Mouse (Mus musculus) limb, embryonic 13.5 days (tissue): ENCODE data around the gene Kctd14. TPM values are rescaled to one million over a fixed set of nuclear protein-coding genes. Genes with fewer than 3 reads are reported as not detected.
A peak's percentile ranks its signal among the peaks of the same experiment; 100 is the strongest.

Experiments used
- ATAC-seq: fragments of 200-750 bp; cut with Nextera tagmentation; 2 replicates; pipeline ENCODE4 v1.8.0; 2017; ENCODE audit warnings: low read depth, moderate number of reproducible peaks, moderate TSS enrichment; ENCODE audit not compliant: low FRiP score
- H3K27ac ChIP-seq: fragments of 300-500 bp; sonication (generic); 2 replicates; pipeline ENCODE4 v1.5.1; 2015; ENCODE audit warnings: inconsistent platforms, mild to moderate bottlenecking, moderate library complexity
- H3K27me3 ChIP-seq: fragments of 300-500 bp; sonication (generic); 2 replicates; pipeline ENCODE4 v1.6.1; 2015; ENCODE audit warnings: mild to moderate bottlenecking, inconsistent platforms
- H3K36me3 ChIP-seq: fragments of 300-500 bp; sonication (generic); 2 replicates; pipeline ENCODE4 v1.6.1; 2015; ENCODE audit warnings: inconsistent platforms, mild to moderate bottlenecking, moderate library complexity
- H3K4me1 ChIP-seq: fragments of 300-500 bp; sonication (generic); 2 replicates; pipeline ENCODE4 v1.6.1; 2015; ENCODE audit warnings: inconsistent platforms
- H3K4me2 ChIP-seq: fragments of 300-500 bp; sonication (generic); replicated peaks from 2 replicates; pipeline ENCODE4 v1.6.1; 2015; ENCODE audit warnings: inconsistent platforms, mild to moderate bottlenecking, moderate library complexity
- H3K4me3 ChIP-seq: fragments of 300-500 bp; sonication (generic); 2 replicates; pipeline ENCODE4 v1.5.1; 2015; ENCODE audit warnings: moderate library complexity, mild to moderate bottlenecking, inconsistent platforms
- H3K9ac ChIP-seq: fragments of 300-500 bp; sonication (generic); 2 replicates; pipeline ENCODE4 v1.6.1; 2015; ENCODE audit warnings: mild to moderate bottlenecking, inconsistent platforms
- H3K9me3 ChIP-seq: fragments of 300-500 bp; sonication (generic); 2 replicates; pipeline ENCODE4 v1.6.1; 2016; ENCODE audit warnings: inconsistent platforms
- WGBS: fragments of 180-500 bp; shearing (Covaris S2); methylation state at CpG from one replicate; pipeline ENCODE4 v1.1.7; 2015; 5-methylcytosine and 5-hydroxymethylcytosine counted together
- polyA plus RNA-seq: library from polyadenylated mRNA; unstranded; fragments of >200 nt; fragmentation: Nextera tagmentation; extraction: Ambion mirVana; gene quantifications from 2 replicates; pipeline ENCODE4 v1.2.1, GENCODE M21; 2015

Gene Kctd14
- polyA plus RNA-seq, 1 experiment from 2014 or later, result 4.5 TPM

DNA sequence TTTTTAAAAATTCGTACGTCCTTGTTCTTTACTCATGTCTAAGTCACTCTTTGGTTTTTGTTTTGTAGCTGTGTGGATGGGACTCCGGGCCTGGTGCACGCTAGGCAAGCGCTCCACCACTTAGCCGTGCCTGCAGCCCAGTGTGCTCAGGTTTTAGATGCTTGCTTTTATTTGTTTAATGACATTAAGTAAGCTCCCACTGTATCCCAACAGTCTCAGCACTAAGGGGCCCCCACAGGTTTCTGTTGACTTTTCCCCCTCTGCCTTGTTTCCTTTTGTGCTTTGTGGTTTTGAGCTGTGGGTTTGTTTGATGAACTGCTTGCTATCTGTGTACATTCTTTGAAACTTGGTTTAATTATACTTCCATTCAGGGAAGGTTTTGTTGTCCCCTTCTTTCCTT, 1.1 kb downstream of the Kctd14 start:
- H3K27ac ChIP-seq, result no peak overlapping the region
- no peak for ATAC-seq
- peaks cover 16% of the 10 kb centered on the region for H3K4me1 ChIP-seq
- WGBS, result 82% methylated on average over 6 of the region's 6 CpGs
- no peaks in the 10 kb centered on the region for H3K36me3 ChIP-seq
- H3K4me3 ChIP-seq, result no peak overlapping the region
- no peaks in the 10 kb centered on the region for H3K27me3 ChIP-seq
- no peak overlapping the region for H3K4me2 ChIP-seq
- 0 out of 2 replicates have a peak, but pooled peaks cover 4% of the 10 kb centered on the region for H3K9me3 ChIP-seq
- H3K9ac ChIP-seq, result no peak overlapping the region

DNA sequence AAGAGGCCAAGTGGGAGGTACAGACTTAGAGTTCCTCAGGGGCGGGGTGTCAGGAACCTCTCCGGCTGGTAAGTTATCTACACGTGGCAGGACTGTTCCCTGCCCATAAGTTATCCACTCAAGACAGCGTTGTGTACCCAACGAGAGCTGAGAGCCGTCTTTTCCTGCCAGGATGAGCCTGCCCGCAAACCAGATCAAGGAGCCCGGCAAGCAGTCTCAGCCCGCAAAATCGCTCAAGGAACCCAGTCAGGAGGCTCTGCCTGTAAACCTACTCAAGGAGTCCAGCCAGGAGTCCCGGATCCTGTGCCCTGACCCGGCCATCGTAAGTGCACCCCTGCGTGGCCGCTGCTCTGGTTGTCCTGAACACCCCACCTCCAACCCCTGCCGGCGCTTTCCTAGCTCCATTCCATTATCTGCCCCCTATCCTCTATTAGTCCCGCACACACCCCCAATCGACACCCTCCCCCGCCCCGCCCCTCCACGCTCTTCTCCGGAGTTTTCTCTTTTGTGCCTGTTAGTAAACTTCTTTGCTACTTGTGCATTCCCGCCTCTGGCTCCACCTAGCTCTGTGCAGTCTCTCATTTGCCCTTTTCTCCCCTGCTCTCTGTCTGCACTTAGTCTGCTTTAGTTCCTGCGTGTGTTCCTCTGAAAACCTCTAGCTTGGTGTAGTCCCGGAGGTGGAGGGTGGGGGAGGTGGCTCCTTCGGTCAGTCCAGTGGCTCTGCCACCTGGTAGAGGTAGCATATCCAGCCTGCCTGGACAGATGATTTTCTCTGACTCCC, 2.2 kb downstream of the Kctd14 start:
- peak overlapping the region; percentile 50 for H3K4me3 ChIP-seq
- 0 out of 2 replicates have a peak, but pooled peaks cover 4% of the 10 kb centered on the region for H3K9me3 ChIP-seq
- ATAC-seq, result peak; percentile 64
- peaks cover 12% of the 10 kb centered on the region for H3K4me1 ChIP-seq
- H3K36me3 ChIP-seq, result peaks cover 6% of the 10 kb centered on the region
- 5% methylated on average over 27 of the region's 27 CpGs for WGBS
- H3K27me3 ChIP-seq, result no peaks in the 10 kb centered on the region
- H3K9ac ChIP-seq, result peak overlapping the region; percentile 75
- H3K4me2 ChIP-seq, result peak overlapping the region; percentile 86
- H3K27ac ChIP-seq, result no peak overlapping the region

DNA sequence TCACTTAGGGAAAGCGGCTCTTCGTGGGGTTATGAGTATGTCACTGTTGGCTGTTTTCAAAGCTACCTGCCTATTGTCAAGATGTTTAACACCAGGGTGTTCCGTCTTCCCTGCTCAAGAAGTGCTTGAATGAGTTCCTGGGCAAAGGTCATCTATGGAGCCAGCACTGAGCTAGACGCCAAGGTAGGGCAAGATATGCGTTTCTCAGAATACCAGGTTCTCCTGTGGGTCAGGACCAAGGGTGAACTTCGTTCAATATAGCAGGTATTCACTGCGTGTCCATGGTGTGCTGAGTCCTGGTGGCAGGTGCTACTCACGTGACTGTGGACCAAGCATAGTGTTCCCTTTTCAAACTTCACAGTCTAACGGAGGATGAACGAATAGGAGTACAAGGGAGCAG, 3.7 kb downstream of the Kctd14 start:
- no peak overlapping the region for H3K9ac ChIP-seq
- 94% methylated on average over 10 of the region's 10 CpGs for WGBS
- peaks cover 12% of the 10 kb centered on the region for H3K4me1 ChIP-seq
- H3K4me3 ChIP-seq, result no peak overlapping the region
- no peak overlapping the region for H3K27ac ChIP-seq
- ATAC-seq, result no peak
- no peaks in the 10 kb centered on the region for H3K9me3 ChIP-seq
- no peak overlapping the region for H3K4me2 ChIP-seq
- H3K36me3 ChIP-seq, result peaks cover 6% of the 10 kb centered on the region
- H3K27me3 ChIP-seq, result no peaks in the 10 kb centered on the region

DNA sequence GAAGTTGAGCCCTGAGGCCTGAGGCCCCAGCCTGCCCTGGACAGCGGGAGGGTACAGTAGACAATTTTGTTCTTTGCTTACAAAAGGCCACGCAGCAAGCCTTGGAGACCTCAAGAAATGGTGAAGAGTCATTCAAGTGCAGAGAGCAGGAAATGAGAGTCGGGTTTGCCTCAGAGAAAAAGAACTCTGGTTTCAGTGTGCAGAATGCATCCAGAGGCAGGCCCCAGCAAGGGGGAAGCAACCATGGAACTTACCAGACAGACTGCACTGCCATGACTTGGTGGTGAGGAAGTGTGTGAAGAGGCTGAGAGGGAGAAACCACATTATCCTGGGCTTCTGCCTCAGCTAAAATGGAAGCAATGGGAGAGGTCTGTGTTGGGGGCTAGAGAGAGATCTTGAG, 4.5 kb downstream of the Kctd14 start:
- WGBS, result 80% methylated on average over 3 of the region's 3 CpGs
- Histone ChIP-seq H3K27ac (no peak overlapping the region), H3K9me3 (no peaks in the 10 kb centered on the region), H3K36me3 (peaks cover 6% of the 10 kb centered on the region), H3K4me3 (no peak overlapping the region), H3K9ac (no peak overlapping the region), H3K27me3 (no peaks in the 10 kb centered on the region), H3K4me1 (peaks cover 12% of the 10 kb centered on the region), H3K4me2 (no peak overlapping the region)
- no peak for ATAC-seq

DNA sequence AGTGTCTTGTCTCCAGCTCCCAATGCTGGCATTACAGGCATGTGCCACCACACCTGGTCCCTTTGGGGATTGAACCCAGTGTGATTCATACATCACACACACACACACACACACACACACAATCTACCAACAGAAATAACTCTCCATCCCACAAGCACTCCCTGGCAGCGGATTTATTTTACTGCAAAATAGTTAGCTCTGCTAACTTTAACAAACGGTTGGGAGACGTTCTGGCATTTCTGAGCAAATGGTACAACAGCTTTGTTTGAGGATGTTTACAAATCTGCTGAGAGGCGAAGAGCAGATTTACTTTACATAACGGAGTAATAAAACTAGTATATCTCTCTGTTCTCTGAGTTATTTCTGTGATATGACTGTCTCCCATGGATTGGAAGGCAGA, 21.9 kb downstream of the Kctd14 start:
- Histone ChIP-seq H3K27ac (no peak overlapping the region), H3K36me3 (no peaks in the 10 kb centered on the region), H3K4me1 (no peaks in the 10 kb centered on the region), H3K27me3 (no peaks in the 10 kb centered on the region), H3K9ac (no peak overlapping the region), H3K9me3 (no peaks in the 10 kb centered on the region), H3K4me3 (no peak overlapping the region), H3K4me2 (no peak overlapping the region)
- ATAC-seq, result no peak
- 78% methylated on average over 5 of the region's 5 CpGs for WGBS

DNA sequence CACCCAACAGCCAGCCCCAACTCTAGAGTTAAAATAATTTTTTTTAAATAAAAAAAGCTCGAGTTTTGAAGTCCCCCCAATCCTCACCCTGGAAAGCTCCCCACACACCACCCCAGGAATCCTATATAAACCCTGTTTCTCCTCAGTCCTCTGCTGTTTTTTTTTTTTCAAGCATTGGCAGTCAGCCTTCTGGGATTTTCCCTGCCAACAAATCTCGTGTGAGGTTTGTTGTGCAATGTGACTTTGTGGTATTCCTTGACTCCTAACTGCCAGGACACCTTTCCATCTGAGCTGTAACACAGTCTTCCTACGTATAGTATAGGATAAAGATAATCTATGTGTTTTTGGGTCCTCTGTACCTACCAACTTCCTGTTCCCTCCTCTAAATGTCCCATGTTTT, 28.2 kb downstream of the Kctd14 start:
- ATAC-seq, result no peak
- Histone ChIP-seq H3K4me2 (no peak overlapping the region), H3K4me3 (no peak overlapping the region), H3K36me3 (no peaks in the 10 kb centered on the region), H3K9ac (no peak overlapping the region), H3K9me3 (no peaks in the 10 kb centered on the region), H3K27ac (no peak overlapping the region), H3K27me3 (no peaks in the 10 kb centered on the region), H3K4me1 (peaks cover 21% of the 10 kb centered on the region)
- 59% methylated on average over 3 of the region's 3 CpGs for WGBS

DNA sequence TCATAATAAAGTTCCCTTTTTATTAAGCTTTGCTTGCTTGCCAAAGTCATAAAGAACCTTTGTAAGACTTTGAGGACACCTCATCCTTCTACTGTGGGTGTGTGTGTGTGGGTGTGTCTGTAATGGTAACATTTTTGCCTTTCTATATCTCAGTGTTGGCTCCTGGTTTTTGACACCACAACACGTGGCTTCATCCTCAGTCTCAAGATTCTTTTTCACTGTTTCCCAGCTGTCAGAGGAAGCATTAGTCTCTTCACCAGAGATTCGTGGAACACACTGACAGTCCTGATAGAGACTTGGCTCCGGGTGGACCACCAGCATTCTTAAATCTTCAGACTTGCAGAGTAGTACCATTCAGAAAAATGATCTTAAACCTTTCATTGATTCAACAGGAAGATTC, 29.2 kb downstream of the Kctd14 start:
- Histone ChIP-seq H3K9ac (peak overlapping the region; percentile 48), H3K4me1 (peaks cover 21% of the 10 kb centered on the region), H3K27me3 (no peaks in the 10 kb centered on the region), H3K4me2 (peak overlapping the region; percentile 94), H3K27ac (no peak overlapping the region), H3K9me3 (no peaks in the 10 kb centered on the region), H3K36me3 (peaks cover 9% of the 10 kb centered on the region), H3K4me3 (peak overlapping the region; percentile 74)
- WGBS, result 31% methylated on average over 3 of the region's 3 CpGs
- no peak for ATAC-seq

DNA sequence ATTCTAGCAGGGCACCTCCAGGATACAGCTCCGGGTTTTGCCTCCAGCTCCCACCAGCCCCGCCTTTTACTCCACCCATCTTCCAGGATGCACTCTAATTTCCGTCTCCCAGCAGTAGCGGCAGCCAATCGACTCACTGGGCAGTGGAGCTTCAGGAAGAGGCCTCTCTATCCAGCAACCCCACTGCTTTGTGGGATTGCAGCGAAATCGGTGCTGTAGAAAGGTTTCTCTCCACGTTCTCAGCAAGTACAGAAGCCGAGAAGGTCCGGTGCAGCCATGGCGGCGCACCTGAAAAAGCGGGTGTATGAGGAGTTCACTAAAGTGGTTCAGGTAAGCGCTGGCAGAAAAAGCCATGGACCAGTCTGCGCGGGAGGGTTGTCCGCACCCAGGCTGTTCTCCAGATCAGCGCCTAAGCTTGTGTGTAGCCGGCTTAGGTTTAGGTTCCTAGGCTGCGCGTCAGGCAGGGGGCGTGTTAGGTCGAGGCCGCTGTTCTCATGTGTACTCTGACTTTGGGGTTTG, 29.8 kb downstream of the Kctd14 start, which contains the start of gene Ints4:
Ints4 (plus strand) TSS at position 136 of the 519 bp plus-strand sequence.
- Histone ChIP-seq H3K4me3 (peak within 1 kb of the TSS; percentile 74), H3K4me2 (peak within 1 kb of the TSS; percentile 94), H3K27me3 (no peaks in the 10 kb centered on the region), H3K27ac (peak within 1 kb of the TSS; percentile 70; the same call in 1 of the 2 replicates), H3K9ac (peak within 1 kb of the TSS; percentile 77), H3K36me3 (peaks cover 14% of the 10 kb centered on the region), H3K4me1 (peaks cover 21% of the 10 kb centered on the region), H3K9me3 (no peaks in the 10 kb centered on the region)
- ATAC-seq, result peak; percentile 99
- 0% methylated on average over 24 of the region's 24 CpGs for WGBS

DNA sequence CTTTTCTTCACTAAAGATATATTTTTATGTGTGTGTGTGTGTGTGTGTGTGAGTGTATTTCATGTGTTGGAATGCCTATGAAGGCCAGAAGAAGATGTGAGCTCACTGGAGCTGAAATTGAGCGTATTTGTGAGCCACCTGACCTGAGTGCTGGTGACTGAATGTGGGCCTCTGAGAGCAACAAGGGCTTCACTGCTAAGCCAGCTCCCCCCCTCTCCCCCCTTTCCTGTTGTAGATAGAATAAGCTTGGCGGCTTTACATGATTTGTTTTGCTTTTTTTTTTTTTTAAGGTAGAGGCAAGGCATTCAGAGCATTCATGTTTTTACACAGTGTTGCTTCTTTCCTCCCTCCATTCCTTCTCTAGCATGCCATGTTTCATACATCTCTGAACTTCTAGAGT, 32.3 kb downstream of the Kctd14 start:
- Histone ChIP-seq H3K4me3 (no peak overlapping the region), H3K9me3 (no peaks in the 10 kb centered on the region), H3K9ac (no peak overlapping the region), H3K27me3 (no peaks in the 10 kb centered on the region), H3K4me1 (peaks cover 21% of the 10 kb centered on the region), H3K4me2 (no peak overlapping the region), H3K27ac (no peak overlapping the region), H3K36me3 (peaks cover 36% of the 10 kb centered on the region)
- WGBS, result 88% methylated on average over 2 of the region's 2 CpGs
- ATAC-seq, result no peak

DNA sequence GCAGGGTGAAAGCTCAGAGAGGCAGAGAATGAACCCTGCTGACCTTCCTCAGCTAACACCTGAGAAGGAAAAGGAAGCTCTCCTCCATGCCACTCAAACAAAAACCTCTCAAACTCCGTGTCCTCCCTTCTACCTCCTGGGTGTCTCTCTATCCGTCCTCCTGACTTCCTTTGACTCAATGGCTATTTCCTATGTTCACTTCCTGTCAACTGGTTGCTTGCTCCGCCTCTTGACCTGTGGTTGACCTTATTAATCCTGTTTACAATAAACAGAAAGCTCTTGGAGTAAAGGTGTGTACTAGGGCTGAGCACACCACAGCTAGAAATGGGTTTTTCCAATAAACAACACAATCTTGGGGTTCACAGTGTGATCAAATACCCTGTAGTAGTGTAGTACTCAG, 40.0 kb downstream of the Kctd14 start:
- H3K9ac ChIP-seq, result no peak overlapping the region
- H3K27ac ChIP-seq, result no peak overlapping the region
- no peaks in the 10 kb centered on the region for H3K4me1 ChIP-seq
- 69% methylated on average over 3 of the region's 3 CpGs for WGBS
- H3K9me3 ChIP-seq, result no peaks in the 10 kb centered on the region
- no peak overlapping the region for H3K4me3 ChIP-seq
- H3K4me2 ChIP-seq, result no peak overlapping the region
- no peaks in the 10 kb centered on the region for H3K27me3 ChIP-seq
- ATAC-seq, result no peak
- H3K36me3 ChIP-seq, result peaks cover 75% of the 10 kb centered on the region

DNA sequence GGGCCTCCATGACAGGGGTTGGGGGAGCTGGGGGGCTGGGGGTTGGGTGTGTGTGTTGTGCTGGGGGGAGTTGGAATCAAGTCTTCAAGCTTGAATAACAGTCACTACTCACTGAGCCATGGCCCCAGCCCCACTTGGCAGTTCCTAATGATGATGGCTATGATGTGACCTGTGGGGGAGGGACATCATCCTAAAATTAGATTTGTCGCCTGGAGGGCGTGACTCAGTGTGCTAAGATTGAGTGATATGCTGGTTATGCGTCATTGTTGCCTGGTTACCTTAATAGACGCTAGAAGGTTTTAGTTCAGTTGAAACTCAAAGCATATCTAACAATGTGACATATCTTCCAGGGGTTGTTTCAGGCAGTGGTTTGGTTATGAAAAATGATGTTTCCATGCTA, 41.3 kb downstream of the Kctd14 start:
- Histone ChIP-seq H3K4me2 (no peak overlapping the region), H3K9me3 (no peaks in the 10 kb centered on the region), H3K9ac (no peak overlapping the region), H3K27ac (no peak overlapping the region), H3K4me3 (no peak overlapping the region), H3K4me1 (no peaks in the 10 kb centered on the region), H3K36me3 (peaks cover 64% of the 10 kb centered on the region), H3K27me3 (no peaks in the 10 kb centered on the region)
- 92% methylated on average over 4 of the region's 4 CpGs for WGBS
- ATAC-seq, result no peak

DNA sequence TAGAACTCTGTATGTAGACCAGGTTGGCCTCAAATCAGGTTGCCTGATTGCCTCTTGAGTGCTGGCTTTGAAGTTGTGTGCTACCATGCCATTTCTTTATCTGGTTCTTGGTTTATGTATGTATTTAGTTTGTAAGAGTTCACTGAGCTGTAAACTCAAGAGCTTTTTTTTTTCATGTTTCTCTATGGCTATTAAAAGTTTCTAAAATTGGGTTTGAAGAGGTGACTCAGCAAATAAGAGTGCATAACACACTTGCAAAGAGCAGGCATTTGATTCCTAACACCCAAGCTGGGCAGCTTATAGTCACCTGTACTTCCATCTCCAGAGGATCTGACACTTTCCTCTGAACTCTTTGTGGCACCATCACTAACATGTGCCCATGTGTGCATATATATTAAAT, 43.9 kb downstream of the Kctd14 start:
- Histone ChIP-seq H3K4me3 (no peak overlapping the region), H3K36me3 (peaks cover 66% of the 10 kb centered on the region), H3K9me3 (no peaks in the 10 kb centered on the region), H3K27ac (no peak overlapping the region), H3K4me1 (no peaks in the 10 kb centered on the region), H3K9ac (no peak overlapping the region), H3K4me2 (no peak overlapping the region), H3K27me3 (no peaks in the 10 kb centered on the region)
- no peak for ATAC-seq
